Mouse (Mus musculus) ES-Bruce4 (cell line): ENCODE measurements at regions not wholly inside any gene's neighbourhood (a gene's known extent, or its start where the extent isn't known, plus 50 kb on each side); places are given as distances from the start of the nearest gene placed in this dataset.
A peak's percentile ranks its signal among the peaks of the same experiment; 100 is the strongest.

ENCODE experiments used
- H3K27ac ChIP-seq: 2 replicates; pipeline ENCODE4 v1.5.1; 2012; ENCODE audit warnings: low read length, inconsistent platforms; ENCODE audit not compliant: insufficient read depth
- H3K27me3 ChIP-seq: 2 replicates; pipeline ENCODE4 v1.6.1; 2012; ENCODE audit warnings: mild to moderate bottlenecking, low read length, inconsistent platforms; ENCODE audit not compliant: control insufficient read depth, poor library complexity, insufficient read depth, severe bottlenecking
- H3K36me3 ChIP-seq: 2 replicates; pipeline ENCODE4 v1.6.1; 2012; ENCODE audit warnings: inconsistent platforms, mild to moderate bottlenecking, low read length, moderate library complexity; ENCODE audit not compliant: control insufficient read depth, poor library complexity, insufficient read depth, severe bottlenecking
- H3K4me1 ChIP-seq: one replicate; pipeline ENCODE4 v1.8.1; 2011; ENCODE audit warnings: low read length; ENCODE audit not compliant: control insufficient read depth, insufficient read depth
- H3K4me3 ChIP-seq: 2 replicates; pipeline ENCODE4 v1.5.1; 2011; ENCODE audit warnings: low read depth, mild to moderate bottlenecking, low read length
- H3K9ac ChIP-seq: 2 replicates; pipeline ENCODE4 v1.6.1; 2012; ENCODE audit warnings: low read depth, mild to moderate bottlenecking, inconsistent platforms; ENCODE audit not compliant: poor library complexity, severe bottlenecking
- H3K9me3 ChIP-seq: replicated peaks from 2 replicates; pipeline ENCODE4 v1.6.1; 2012; ENCODE audit warnings: mild to moderate bottlenecking, low read length, inconsistent platforms; ENCODE audit not compliant: control insufficient read depth, poor library complexity, insufficient read depth, severe bottlenecking
- CTCF ChIP-seq: IDR thresholded peaks from one replicate; pipeline ENCODE4 v1.8.1; 2011; ENCODE audit warnings: low read depth, low read length
- EP300 ChIP-seq: IDR thresholded peaks from 2 replicates; pipeline ENCODE4 v1.6.1; 2011; ENCODE audit warnings: low read depth, low read length; ENCODE audit not compliant: insufficient read depth
- POLR2A ChIP-seq: IDR thresholded peaks from one replicate; pipeline ENCODE4 v1.8.1; 2011; ENCODE audit warnings: low read length; ENCODE audit not compliant: insufficient read depth

GRCm38 (mm10) chr13:44174236-44174635 lies 389.7 kb downstream of the Cd83 start:
- Histone ChIP-seq H3K27me3 (no peaks in the 10 kb centered on the region), H3K36me3 (no peaks in the 10 kb centered on the region)
- TF ChIP-seq EP300 (no peak), POLR2A (no peak), CTCF (no peak)

GRCm38 (mm10) chr13:44175300-44176036 lies 390.9 kb downstream of the Cd83 start:
- no peak for TF ChIP-seq EP300
- no peak for TF ChIP-seq POLR2A
- no peak for TF ChIP-seq CTCF
- H3K4me3 ChIP-seq, result no peak overlapping the region
- no peaks in the 10 kb centered on the region for H3K27me3 ChIP-seq
- H3K36me3 ChIP-seq, result no peaks in the 10 kb centered on the region
- no peak overlapping the region for H3K9ac ChIP-seq
- no peaks in the 10 kb centered on the region for H3K9me3 ChIP-seq
- H3K27ac ChIP-seq, result no peak overlapping the region
- no peaks in the 10 kb centered on the region for H3K4me1 ChIP-seq

More at GRCm38 (mm10) chr13:44174236-44174635, 389.7 kb downstream of the Cd83 start:
- no peak overlapping the region for H3K9ac ChIP-seq
- H3K9me3 ChIP-seq, result no peaks in the 10 kb centered on the region
- H3K4me3 ChIP-seq, result no peak overlapping the region
- H3K4me1 ChIP-seq, result no peaks in the 10 kb centered on the region
- no peak overlapping the region for H3K27ac ChIP-seq

GRCm38 (mm10) chr13:44176121-44176520 lies 391.5 kb downstream of the Cd83 start:
- H3K4me1 ChIP-seq, result no peaks in the 10 kb centered on the region
- no peak overlapping the region for H3K27ac ChIP-seq
- H3K4me3 ChIP-seq, result no peak overlapping the region
- TF ChIP-seq POLR2A, result no peak
- no peak for TF ChIP-seq EP300
- no peak for TF ChIP-seq CTCF
- H3K36me3 ChIP-seq, result no peaks in the 10 kb centered on the region
- no peaks in the 10 kb centered on the region for H3K27me3 ChIP-seq
- H3K9ac ChIP-seq, result no peak overlapping the region
- no peaks in the 10 kb centered on the region for H3K9me3 ChIP-seq

GRCm38 (mm10) chr13:44178006-44178405 lies 393.4 kb downstream of the Cd83 start:
- Histone ChIP-seq H3K9me3 (no peaks in the 10 kb centered on the region), H3K4me1 (no peaks in the 10 kb centered on the region), H3K9ac (no peak overlapping the region), H3K27ac (no peak overlapping the region), H3K4me3 (no peak overlapping the region), H3K27me3 (no peaks in the 10 kb centered on the region), H3K36me3 (no peaks in the 10 kb centered on the region)
- TF ChIP-seq EP300 (no peak), CTCF (no peak), POLR2A (no peak)

- H3K27ac ChIP-seq, result no peak overlapping the region
- no peaks in the 10 kb centered on the region for H3K27me3 ChIP-seq
- H3K9me3 ChIP-seq, result no peaks in the 10 kb centered on the region
Observed at GRCm38 (mm10) chr13:44180384-44180783, 395.8 kb downstream of the Cd83 start.

GRCm38 (mm10) chr13:44182544-44183191 lies 398.1 kb downstream of the Cd83 start:
- no peak for TF ChIP-seq POLR2A
- TF ChIP-seq CTCF, result no peak
- TF ChIP-seq EP300, result peak; percentile 50; the same call in 1 of the 2 replicates
- Histone ChIP-seq H3K4me1 (no peaks in the 10 kb centered on the region), H3K27ac (0 out of 2 replicates have a peak overlapping the region, but pooled peaks have one; percentile 24), H3K36me3 (no peaks in the 10 kb centered on the region), H3K9ac (no peak overlapping the region), H3K9me3 (no peaks in the 10 kb centered on the region), H3K27me3 (no peaks in the 10 kb centered on the region), H3K4me3 (no peak overlapping the region)

More at GRCm38 (mm10) chr13:44180384-44180783, 395.8 kb downstream of the Cd83 start:
- H3K9ac ChIP-seq, result no peak overlapping the region
- TF ChIP-seq CTCF, result no peak
- TF ChIP-seq EP300, result no peak
- TF ChIP-seq POLR2A, result no peak
- H3K4me1 ChIP-seq, result no peaks in the 10 kb centered on the region
- no peak overlapping the region for H3K4me3 ChIP-seq
- H3K36me3 ChIP-seq, result no peaks in the 10 kb centered on the region
